Mouse (Mus musculus) testis, postnatal 14 days (tissue): ENCODE results near the gene Rtn4ip1.
A peak's percentile ranks its signal among the peaks of the same experiment; 100 is the strongest.
"Not testable (repeated sequence)": the region's sequence is repeated elsewhere in the genome, so short reads cannot be mapped to it uniquely, and the experiment has no call there.

Source experiments
- DNase-seq: peaks from one replicate; pipeline ENCODE4 v3.0.0; 2021; ENCODE audit warnings: low spot score

Gene Rtn4ip1

DNA sequence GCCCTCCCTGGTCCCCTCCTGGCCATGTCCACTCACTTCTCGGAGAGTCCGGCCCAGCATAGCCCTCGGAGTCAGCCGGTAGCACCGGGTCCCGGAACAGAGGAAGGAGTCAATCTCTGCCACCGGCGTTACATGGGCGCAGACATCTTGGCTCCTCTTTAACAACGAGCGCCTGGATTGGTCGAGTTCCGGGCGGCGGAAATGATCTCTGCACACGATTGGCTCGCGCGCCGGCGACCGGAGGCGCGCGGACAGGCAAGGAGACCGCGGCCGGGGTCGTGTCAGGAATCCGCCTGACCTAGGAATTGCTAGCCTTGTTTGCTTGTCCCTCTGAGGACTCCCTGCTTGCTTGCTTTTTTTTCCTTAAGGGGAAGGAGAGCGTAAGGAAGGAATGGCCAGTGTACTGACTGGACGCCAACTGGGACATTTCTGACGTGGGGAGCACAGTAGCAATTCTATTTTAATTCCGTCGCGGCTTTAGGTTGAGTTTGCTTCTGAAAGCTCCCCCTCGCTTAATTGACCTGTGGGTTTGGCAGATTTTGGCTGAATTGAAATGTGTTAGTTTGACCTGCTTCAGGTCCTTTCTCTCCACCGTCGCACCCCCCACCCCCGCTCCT is at the start of gene Rtn4ip1, which contains the start of gene Qrsl1:
Gene Rtn4ip1, plus strand, starts transcription at position 230 of the 617 bp plus-strand sequence.
Gene Qrsl1, minus strand, starts transcription at position 168 of the 617 bp plus-strand sequence.
- peak; percentile 93 for DNase-seq

- no peak for DNase-seq
Observed at GRCm38 (mm10) chr10:43851898-43852297, 49.7 kb upstream of the Rtn4ip1 start.

DNA sequence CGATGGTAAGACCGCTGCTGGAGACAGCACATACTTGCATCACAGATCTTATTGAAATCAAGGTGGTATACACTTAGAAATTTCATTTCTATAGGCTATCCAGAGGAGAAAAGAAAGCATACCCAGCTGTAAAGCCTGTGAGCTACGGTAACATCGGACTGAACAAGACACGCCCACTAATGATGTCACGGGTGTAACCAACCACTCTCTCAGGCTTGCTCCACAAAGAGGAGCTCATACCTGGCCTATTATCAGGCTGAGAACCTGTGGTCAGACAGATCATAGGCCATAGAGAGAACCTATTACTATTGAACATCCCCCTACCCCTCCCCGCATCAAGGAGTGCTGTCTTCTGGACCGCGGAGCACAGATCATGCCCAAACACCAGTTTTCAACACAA is 45.7 kb upstream of the Rtn4ip1 start:
- no peak for DNase-seq

GRCm38 (mm10) chr10:43856351-43856750 is 45.3 kb upstream of the Rtn4ip1 start:
- no peak for DNase-seq

DNA sequence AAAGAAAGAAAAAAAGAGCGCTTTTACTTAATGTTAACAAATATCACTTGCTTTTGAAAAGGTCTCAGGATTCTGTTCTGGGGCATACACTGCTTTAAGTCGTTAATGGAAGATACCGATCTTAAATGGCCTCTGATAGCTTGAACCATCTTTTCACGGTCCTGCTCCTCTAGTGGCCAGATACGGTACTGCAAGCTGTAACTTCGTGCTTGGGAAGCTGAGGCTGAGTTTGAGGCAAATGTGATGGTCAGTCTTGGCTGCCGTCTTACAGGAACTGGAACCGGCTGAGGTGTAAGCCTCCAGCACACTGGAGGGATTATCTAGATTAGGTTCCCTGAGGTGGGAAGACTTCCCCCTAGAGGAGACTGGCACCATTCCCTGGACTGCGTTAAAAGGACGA is 30.9 kb upstream of the Rtn4ip1 start:
- peak; percentile 38 for DNase-seq

DNA sequence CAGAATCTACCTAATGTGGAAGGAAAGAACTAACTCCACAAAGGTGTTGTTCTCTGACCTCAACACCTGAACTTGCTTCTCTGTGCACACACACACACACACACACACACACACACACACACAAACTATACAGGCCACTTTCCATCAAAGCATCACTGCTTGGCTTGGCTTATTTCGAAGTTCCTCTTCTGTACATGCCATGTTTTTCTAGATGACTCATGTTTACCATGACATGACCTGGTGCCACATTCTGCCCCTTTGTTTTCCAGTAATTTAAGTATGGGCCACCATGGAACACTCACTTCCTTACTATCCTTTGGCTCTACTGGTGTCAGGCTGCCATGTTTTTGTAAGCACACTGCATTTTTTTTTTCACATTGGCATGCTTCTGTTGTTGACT is 30.1 kb upstream of the Rtn4ip1 start:
- DNase-seq = no peak

GRCm38 (mm10) chr10:43887676-43888075 is 13.9 kb upstream of the Rtn4ip1 start:
- DNase-seq = no peak

DNA sequence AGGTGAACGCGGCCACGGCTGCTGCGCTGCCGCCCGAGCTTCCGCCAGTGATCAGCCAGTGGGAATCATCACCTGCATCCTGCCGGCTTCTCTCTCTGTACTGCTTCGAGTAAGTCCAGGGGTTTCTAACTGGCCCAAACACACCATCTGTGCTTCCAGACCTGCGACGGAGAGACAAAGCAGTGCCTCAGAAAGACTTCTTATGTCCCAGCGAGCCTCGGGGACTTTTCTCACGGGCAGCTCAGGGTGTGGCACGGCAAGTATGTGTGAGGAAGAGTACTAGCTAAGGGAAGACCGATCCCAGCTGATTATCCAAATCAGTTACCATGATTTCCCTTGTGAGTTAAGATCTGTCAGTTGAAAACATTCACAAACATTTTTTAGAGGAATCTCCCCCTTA is 12.6 kb upstream of the Rtn4ip1 start:
- no peak for DNase-seq

DNA sequence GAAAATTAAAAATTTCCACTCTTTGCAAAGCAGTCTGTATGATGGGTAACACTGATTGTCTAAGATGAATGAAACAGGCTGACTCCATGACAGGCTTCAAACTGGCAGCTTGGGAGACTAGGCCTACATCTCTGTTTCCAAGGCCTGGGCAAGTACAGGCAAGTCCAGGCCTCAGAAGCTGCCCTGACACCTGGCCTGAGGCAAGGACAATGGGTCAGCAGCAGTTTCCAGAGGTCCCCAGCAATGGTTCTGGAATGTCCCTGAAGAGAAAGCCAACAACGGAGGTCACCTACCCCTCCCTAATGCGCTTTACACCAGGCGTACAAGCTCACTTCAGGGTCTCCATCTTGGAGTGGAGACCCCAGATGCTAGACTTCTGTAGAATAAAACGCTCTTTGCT is 8.6 kb upstream of the Rtn4ip1 start:
- DNase-seq = no peak

GRCm38 (mm10) chr10:43896065-43896464 is 5.5 kb upstream of the Rtn4ip1 start:
- no peak for DNase-seq

GRCm38 (mm10) chr10:43898276-43898675 is 3.3 kb upstream of the Rtn4ip1 start:
- no peak for DNase-seq

- no peak for DNase-seq
Observed at GRCm38 (mm10) chr10:43900883-43901570, 580 bp upstream of the Rtn4ip1 start.

- no peak for DNase-seq
Observed at GRCm38 (mm10) chr10:43904569-43904968, 3.0 kb downstream of the Rtn4ip1 start.

DNA sequence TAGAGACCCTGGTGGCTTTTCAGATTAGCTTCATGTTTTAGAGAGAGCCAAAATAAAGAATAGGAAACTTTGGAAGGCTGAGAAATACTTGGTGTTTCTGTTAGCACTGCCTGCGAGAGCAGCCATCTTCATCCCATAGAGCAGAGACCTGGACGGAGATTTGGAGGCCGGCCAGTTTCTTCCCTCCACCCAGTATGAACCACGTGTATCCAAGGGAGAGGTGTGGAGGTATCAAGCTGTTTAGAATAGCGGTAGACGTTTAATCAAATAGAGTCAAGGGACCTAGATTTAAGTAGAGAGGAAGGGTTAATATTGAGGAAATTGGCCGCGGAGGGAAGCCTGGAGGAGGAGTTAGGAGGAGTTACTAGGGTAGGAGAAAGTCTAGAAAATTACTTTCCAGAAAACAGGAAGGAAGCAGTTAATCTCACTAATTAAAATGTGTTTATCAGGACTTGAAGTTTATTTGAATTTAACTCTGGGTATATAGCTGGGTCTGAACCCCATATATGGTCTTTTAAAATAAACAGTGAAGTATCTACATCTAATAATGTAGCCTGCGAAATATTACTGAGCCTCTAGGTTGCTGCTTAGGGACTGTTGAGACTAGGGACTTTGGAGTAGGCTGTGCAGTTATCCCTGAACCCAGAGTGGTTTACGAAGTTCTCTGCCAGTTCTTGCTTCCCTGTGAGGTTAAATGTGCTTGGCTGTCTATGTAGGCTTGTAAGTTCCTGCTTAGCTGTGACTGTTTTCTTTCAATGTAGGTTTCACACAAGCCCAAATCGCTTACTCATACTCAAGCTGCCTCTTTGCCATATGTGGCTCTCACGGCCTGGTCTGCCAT is 8.6 kb downstream of the Rtn4ip1 start:
- no peak for DNase-seq

DNA sequence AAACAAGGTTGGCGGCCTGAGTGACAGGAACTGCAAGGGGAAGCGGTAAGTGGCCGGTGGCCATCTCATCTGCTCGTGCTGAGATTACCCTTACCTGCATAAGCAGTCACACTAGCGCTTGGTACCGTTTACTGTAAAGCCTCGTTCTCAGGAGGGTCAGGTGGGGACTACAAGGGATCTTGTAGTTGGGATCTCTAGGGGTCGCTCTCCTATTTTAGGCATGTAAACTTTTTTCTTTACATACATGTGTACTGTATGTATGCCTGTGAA is 9.2 kb downstream of the Rtn4ip1 start:
- no peak for DNase-seq

- DNase-seq = no peak
Observed at GRCm38 (mm10) chr10:43912236-43912635, 10.6 kb downstream of the Rtn4ip1 start.

DNA sequence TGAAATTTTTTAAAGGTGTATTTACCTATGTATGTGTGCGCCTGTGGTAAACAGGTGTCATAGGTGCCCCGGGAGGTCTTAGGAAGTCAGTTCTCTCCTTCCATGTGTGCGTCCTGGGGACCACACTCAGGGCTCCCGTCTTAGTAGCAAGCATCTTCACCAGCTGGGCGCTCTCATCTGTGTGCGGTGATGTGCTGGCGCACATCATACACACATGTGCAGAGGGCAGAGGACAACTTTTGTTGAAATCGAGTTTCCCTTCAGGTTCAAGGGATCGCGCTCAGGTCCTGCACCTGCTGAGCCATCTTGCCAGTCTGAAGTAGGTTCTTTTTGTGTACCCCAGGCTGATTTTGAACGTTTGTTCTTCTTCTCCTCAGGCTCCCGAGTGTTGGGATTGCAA is 14.6 kb downstream of the Rtn4ip1 start:
- no peak for DNase-seq

- no peak for DNase-seq
Observed at GRCm38 (mm10) chr10:43916737-43917136, 15.1 kb downstream of the Rtn4ip1 start.

DNA sequence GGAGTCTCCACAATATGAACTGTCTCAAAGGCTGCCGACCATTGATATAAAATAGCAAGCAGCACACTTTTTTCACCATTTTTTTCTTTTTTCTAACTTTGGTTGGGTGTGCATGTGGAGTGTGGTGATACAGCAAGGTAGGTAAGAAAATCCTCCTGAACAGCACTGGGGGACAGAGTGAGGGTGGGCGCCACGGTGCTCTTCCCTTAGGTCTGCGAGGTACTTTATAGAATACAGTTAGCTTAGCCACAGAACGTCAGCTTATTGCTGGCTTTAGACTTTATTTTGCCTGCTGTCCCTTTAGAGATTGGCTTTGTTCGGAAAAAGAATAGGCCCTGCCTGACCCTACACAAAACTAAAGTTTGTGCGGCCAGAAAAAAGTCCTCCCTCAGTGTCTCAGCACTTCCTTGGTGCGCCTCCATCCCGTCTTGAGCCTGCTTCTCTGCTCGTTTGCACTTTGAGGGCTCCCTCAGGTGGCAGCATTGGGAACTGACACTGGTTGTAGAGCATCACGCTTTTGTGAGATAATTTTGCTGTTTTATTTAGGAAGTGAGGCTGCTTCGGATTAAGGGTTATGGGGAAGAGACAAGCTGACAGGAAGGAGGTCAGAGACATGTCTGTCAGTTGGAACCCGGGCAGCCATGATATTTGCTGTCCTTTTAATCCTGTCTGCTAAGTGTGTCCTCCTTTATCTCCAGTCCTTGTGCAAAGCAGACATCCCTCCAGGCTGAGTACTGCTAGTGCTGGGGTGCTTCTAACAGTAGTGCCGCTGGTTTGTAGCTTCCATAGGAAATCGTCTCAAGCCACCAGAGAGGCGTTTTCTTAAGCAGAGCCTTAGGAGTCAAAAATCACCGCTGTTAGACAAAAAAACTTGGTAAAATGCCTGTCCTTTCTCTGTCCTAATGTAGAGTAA is 17.3 kb downstream of the Rtn4ip1 start:
- peak; percentile 28 for DNase-seq

- DNase-seq = no peak
Observed at GRCm38 (mm10) chr10:43923096-43923495, 21.5 kb downstream of the Rtn4ip1 start.

GRCm38 (mm10) chr10:43925776-43926175 is 24.2 kb downstream of the Rtn4ip1 start:
- not testable (repeated sequence) for DNase-seq

DNA sequence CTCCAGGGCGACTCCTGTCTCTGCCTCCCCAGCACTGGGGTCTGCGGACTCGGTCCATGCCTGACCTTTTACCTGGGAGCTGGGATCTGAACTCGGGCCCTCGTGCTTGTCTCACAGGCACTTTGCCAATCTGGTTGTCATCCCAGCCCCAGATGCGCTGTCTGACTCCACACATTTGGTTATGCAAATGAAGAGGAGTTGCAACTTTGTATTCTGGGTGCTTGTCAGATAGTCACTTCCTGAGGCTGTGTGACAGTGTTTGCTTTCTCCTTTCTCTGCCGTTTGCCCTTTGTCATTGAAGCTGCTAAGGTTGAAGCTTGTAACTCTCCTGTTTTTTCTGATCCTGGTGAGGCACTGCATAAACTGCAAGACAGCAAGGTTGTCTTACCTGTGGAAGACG is 26.1 kb downstream of the Rtn4ip1 start:
- no peak for DNase-seq
